Mouse (Mus musculus): ENCODE measurements around the gene Rad51ap1. TPM values are rescaled to one million over a fixed set of nuclear protein-coding genes. Genes with fewer than 3 reads are reported as not detected.
A peak's percentile ranks its signal among the peaks of the same experiment; 100 is the strongest.

Gene Rad51ap1
- polyA plus RNA-seq, 1 experiment from 2014 or later, result 58.2 TPM

GRCm38 (mm10) chr6:126932896-126933295 lies 6.5 kb downstream of the Rad51ap1 start:
- H3K4me1 ChIP-seq, result peaks cover 7% of the 10 kb centered on the region
- H3K9me3 ChIP-seq (replicated peaks), result no peaks in the 10 kb centered on the region
- no peak for ATAC-seq (replicated peaks; ENCODE audit: low FRiP score)
- 91% methylated on average over 2 of the region's 2 CpGs for WGBS
- no peaks in the 10 kb centered on the region for H3K27me3 ChIP-seq
- no peak overlapping the region for H3K27ac ChIP-seq
- H3K4me2 ChIP-seq, result no peak overlapping the region
- no peak overlapping the region for H3K9ac ChIP-seq
- no peak overlapping the region for H3K4me3 ChIP-seq (replicated peaks)
- H3K36me3 ChIP-seq, result peaks cover 60% of the 10 kb centered on the region

- peak within 1 kb of the TSS; percentile 21 for H3K4me3 ChIP-seq (replicated peaks)
- H3K4me1 ChIP-seq, result no peaks in the 10 kb centered on the region
- ATAC-seq (replicated peaks; ENCODE audit: low FRiP score), result no peak
- H3K36me3 ChIP-seq, result peaks cover 43% of the 10 kb centered on the region
- H3K27me3 ChIP-seq, result no peaks in the 10 kb centered on the region
- H3K27ac ChIP-seq, result no peak within 1 kb of the TSS
- H3K9ac ChIP-seq, result no peak within 1 kb of the TSS
- WGBS, result 15% methylated on average over 21 of the region's 21 CpGs
- peak within 1 kb of the TSS; percentile 43 for H3K4me2 ChIP-seq
- no peaks in the 10 kb centered on the region for H3K9me3 ChIP-seq (replicated peaks)
Observed at GRCm38 (mm10) chr6:126921111-126921881, 18.1 kb downstream of the Rad51ap1 start, which contains the start of gene Dyrk4. TSS of gene Dyrk4 (minus strand) at chr6:126921839.

GRCm38 (mm10) chr6:126914928-126915327 lies 24.5 kb downstream of the Rad51ap1 start:
- no peaks in the 10 kb centered on the region for H3K27me3 ChIP-seq
- no peak overlapping the region for H3K4me2 ChIP-seq
- H3K9me3 ChIP-seq (replicated peaks), result no peaks in the 10 kb centered on the region
- H3K4me3 ChIP-seq (replicated peaks), result no peak overlapping the region
- no peaks in the 10 kb centered on the region for H3K4me1 ChIP-seq
- no peak for ATAC-seq (replicated peaks; ENCODE audit: low FRiP score)
- H3K27ac ChIP-seq, result no peak overlapping the region
- H3K9ac ChIP-seq, result no peak overlapping the region
- 82% methylated on average over 5 of the region's 5 CpGs for WGBS
- H3K36me3 ChIP-seq, result no peaks in the 10 kb centered on the region

- Histone ChIP-seq H3K9ac (no peak overlapping the region), H3K27ac (no peak overlapping the region), H3K9me3 (replicated peaks) (no peaks in the 10 kb centered on the region), H3K4me1 (no peaks in the 10 kb centered on the region), H3K4me3 (replicated peaks) (no peak overlapping the region), H3K27me3 (no peaks in the 10 kb centered on the region), H3K4me2 (no peak overlapping the region), H3K36me3 (no peaks in the 10 kb centered on the region)
- no peak for ATAC-seq (replicated peaks; ENCODE audit: low FRiP score)
- WGBS, result 73% methylated on average over 4 of the region's 4 CpGs
Observed at GRCm38 (mm10) chr6:126910727-126911126, 28.7 kb downstream of the Rad51ap1 start.

- WGBS, result 56% methylated on average over 3 of the region's 3 CpGs
Observed at GRCm38 (mm10) chr6:126907876-126908275, 31.5 kb downstream of the Rad51ap1 start.

GRCm38 (mm10) chr6:126907378-126907777 lies 32.0 kb downstream of the Rad51ap1 start:
- no peak for ATAC-seq (replicated peaks; ENCODE audit: low FRiP score)

More at GRCm38 (mm10) chr6:126907876-126908275, 31.5 kb downstream of the Rad51ap1 start:
- H3K9me3 ChIP-seq (replicated peaks), result no peaks in the 10 kb centered on the region
- H3K36me3 ChIP-seq, result no peaks in the 10 kb centered on the region
- ATAC-seq (replicated peaks; ENCODE audit: low FRiP score), result no peak
- no peaks in the 10 kb centered on the region for H3K4me1 ChIP-seq
- H3K4me3 ChIP-seq (replicated peaks), result no peak overlapping the region
- H3K4me2 ChIP-seq, result no peak overlapping the region
- no peaks in the 10 kb centered on the region for H3K27me3 ChIP-seq
- no peak overlapping the region for H3K27ac ChIP-seq
- no peak overlapping the region for H3K9ac ChIP-seq

GRCm38 (mm10) chr6:126877118-126877517 lies 62.3 kb downstream of the Rad51ap1 start:
- H3K27me3 ChIP-seq, result 0 out of 2 replicates have a peak, but pooled peaks cover 2% of the 10 kb centered on the region
- no peak overlapping the region for H3K27ac ChIP-seq
- H3K9ac ChIP-seq, result no peak overlapping the region
- no peaks in the 10 kb centered on the region for H3K36me3 ChIP-seq
- no peak overlapping the region for H3K4me2 ChIP-seq
- no peak overlapping the region for H3K4me3 ChIP-seq (replicated peaks)
- H3K9me3 ChIP-seq (replicated peaks), result no peaks in the 10 kb centered on the region
- 79% methylated on average over 8 of the region's 8 CpGs for WGBS
- ATAC-seq (replicated peaks; ENCODE audit: low FRiP score), result no peak
- H3K4me1 ChIP-seq, result no peaks in the 10 kb centered on the region

More at GRCm38 (mm10) chr6:126907378-126907777, 32.0 kb downstream of the Rad51ap1 start:
- H3K9me3 ChIP-seq (replicated peaks), result no peaks in the 10 kb centered on the region
- H3K36me3 ChIP-seq, result no peaks in the 10 kb centered on the region
- H3K27me3 ChIP-seq, result no peaks in the 10 kb centered on the region
- H3K4me3 ChIP-seq (replicated peaks), result no peak overlapping the region
- H3K4me1 ChIP-seq, result no peaks in the 10 kb centered on the region
- H3K9ac ChIP-seq, result no peak overlapping the region
- H3K4me2 ChIP-seq, result no peak overlapping the region
- WGBS, result 82% methylated on average over 4 of the region's 5 CpGs
- no peak overlapping the region for H3K27ac ChIP-seq

Other genes starting within 250 kb of the Rad51ap1 start
- gene Kcna6, start 198.9 kb downstream of the Rad51ap1 start, polyA plus RNA-seq (2015; fragmentation: Nextera tagmentation; extraction: Ambion mirVana), result 2.3 and 3.2 TPM in 2 replicates
- 231 and 242 TPM in 2 replicates for gene Ndufa9, start 90.5 kb downstream of the Rad51ap1 start, polyA plus RNA-seq (2015; fragmentation: Nextera tagmentation; extraction: Ambion mirVana)
- gene Akap3, start 86.5 kb downstream of the Rad51ap1 start, polyA plus RNA-seq (2015; fragmentation: Nextera tagmentation; extraction: Ambion mirVana), result 0.05 and 0.08 TPM in 2 replicates
- gene Dyrk4, start 17.7 kb downstream of the Rad51ap1 start, polyA plus RNA-seq (2015; fragmentation: Nextera tagmentation; extraction: Ambion mirVana), result not detected in 2 replicates
- gene D6Wsu163e, start 375 bp upstream of the Rad51ap1 start, polyA plus RNA-seq (2015; fragmentation: Nextera tagmentation; extraction: Ambion mirVana), result 17.2 and 18.0 TPM in 2 replicates
- 0.12 and 0.24 TPM in 2 replicates for gene Fgf6, start 76.0 kb upstream of the Rad51ap1 start, polyA plus RNA-seq (2015; fragmentation: Nextera tagmentation; extraction: Ambion mirVana)
- not detected in 2 replicates for gene Fgf23, start 133.3 kb upstream of the Rad51ap1 start, polyA plus RNA-seq (2015; fragmentation: Nextera tagmentation; extraction: Ambion mirVana)
- 3.2 and 3.4 TPM in 2 replicates for gene Tigar, start 170.0 kb upstream of the Rad51ap1 start, polyA plus RNA-seq (2015; fragmentation: Nextera tagmentation; extraction: Ambion mirVana)
- gene Ccnd2, start 212.6 kb upstream of the Rad51ap1 start, polyA plus RNA-seq (2015; fragmentation: Nextera tagmentation; extraction: Ambion mirVana), result 666 and 667 TPM in 2 replicates

Measured in kidney, embryonic 15.5 days (tissue).